ENCODE assay signal across 9 mouse cellular contexts in the genomic region with DNA sequence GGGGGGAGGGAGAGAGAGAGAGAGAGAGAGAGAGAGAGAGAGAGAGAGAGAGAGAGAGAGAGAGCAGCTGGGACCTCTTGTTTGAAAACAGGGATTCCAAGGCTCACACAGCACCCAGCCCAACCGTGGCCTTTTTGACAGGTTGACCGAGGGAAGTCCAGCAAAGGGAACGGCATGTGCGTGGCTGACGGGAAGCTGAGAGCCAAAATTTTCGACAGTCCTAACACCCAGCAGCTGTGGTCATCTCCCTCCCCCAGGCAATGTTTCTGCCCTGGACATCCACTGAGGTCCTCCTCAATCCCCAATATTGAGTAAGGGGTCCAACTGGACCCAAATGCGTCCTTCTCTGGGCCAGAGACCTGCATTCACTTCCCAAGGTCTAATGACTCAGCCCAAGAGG.
A peak's percentile ranks its signal among the peaks of the same experiment; 100 is the strongest.
DNase-seq lines count a peak whose midpoint lies in the region; ATAC-seq and TF ChIP-seq lines count a peak whose summit lies in the region.
"Had no signal": no experiment of that assay in that cellular context is flagged by ENCODE, and none has a peak within 500 bp of the region (broad histone marks: within the 10 kb centered on the region; RNA-seq: fewer than 3 reads in every experiment).

No protein-coding gene starts in this region.

- H3K36me3 ChIP-seq in intestine, embryonic 14.5 days (ENCODE audit: control insufficient read depth, insufficient read depth, low read length): no peaks in the 10 kb centered on the region
- no peaks in the 10 kb centered on the region for H3K36me3 ChIP-seq in intestine, postnatal 0 days (ENCODE audit: control insufficient read depth, insufficient read depth)
- no peaks in the 10 kb centered on the region for H3K36me3 ChIP-seq in limb, embryonic 15.5 days
- H3K36me3 ChIP-seq in stomach, embryonic 14.5 days (ENCODE audit: control insufficient read depth, insufficient read depth, low read length): no peaks in the 10 kb centered on the region

- DNase-seq in intestine, embryonic 14.5 days (ENCODE audit: low spot score): no peak
- DNase-seq in heart, postnatal 4 days: peak; percentile 48
- DNase-seq in frontal cortex, postnatal 14 days (ENCODE audit: low spot score in 2 of 2): no peak
- DNase-seq in right cerebral cortex, postnatal 36 days (ENCODE audit: low spot score in 2 of 2): no peak
- no peak for DNase-seq in right cerebral cortex, postnatal 10 days (ENCODE audit: low spot score in 2 of 2)

- TF ChIP-seq CTCF in intestine, postnatal 0 days (IDR thresholded peaks at IDR 0.05; ENCODE audit: low read depth): no peak

- no peak overlapping the region for H3K4me2 ChIP-seq in intestine, embryonic 14.5 days (ENCODE audit: low read length)
- no peak overlapping the region for H3K4me2 ChIP-seq in intestine, postnatal 0 days (replicated peaks; ENCODE audit: low read depth)
- H3K4me2 ChIP-seq in limb, embryonic 15.5 days: no peak overlapping the region
- H3K4me2 ChIP-seq in stomach, embryonic 14.5 days (replicated peaks; ENCODE audit: low read depth, low read length): no peak overlapping the region

- peaks cover 22% of the 10 kb centered on the region for H3K4me1 ChIP-seq in intestine, embryonic 14.5 days (replicated peaks; ENCODE audit: control insufficient read depth, insufficient read depth, low read length)
- H3K4me1 ChIP-seq in intestine, postnatal 0 days (replicated peaks; ENCODE audit: control insufficient read depth, insufficient read depth, low read length): no peaks in the 10 kb centered on the region
- peaks cover 30% of the 10 kb centered on the region for H3K4me1 ChIP-seq in limb, embryonic 15.5 days
- peaks cover 17% of the 10 kb centered on the region for H3K4me1 ChIP-seq in stomach, embryonic 14.5 days (ENCODE audit: control insufficient read depth, insufficient read depth, low read length)

- H3K9me3 ChIP-seq in intestine, embryonic 14.5 days (ENCODE audit: control insufficient read depth, low read length): no peaks in the 10 kb centered on the region
- H3K9me3 ChIP-seq in intestine, postnatal 0 days (ENCODE audit: control insufficient read depth): no peaks in the 10 kb centered on the region
- no peaks in the 10 kb centered on the region for H3K9me3 ChIP-seq in limb, embryonic 15.5 days
- no peaks in the 10 kb centered on the region for H3K9me3 ChIP-seq in stomach, embryonic 14.5 days (ENCODE audit: control insufficient read depth, low read depth, low read length)

- ATAC-seq in intestine, embryonic 14.5 days (replicated peaks; ENCODE audit: low FRiP score, low TSS enrichment, low read depth): no peak
- no peak for ATAC-seq in intestine, postnatal 0 days
- 0 out of 2 replicates have a peak, but pooled peaks have one; percentile 6 for ATAC-seq in limb, embryonic 15.5 days (ENCODE audit: insufficient number of reproducible peaks, low FRiP score, low TSS enrichment, low read depth)
- no peak; the same call in 1 of the 2 replicates for ATAC-seq in stomach, embryonic 14.5 days (ENCODE audit: insufficient number of reproducible peaks, insufficient read depth, low FRiP score, low read depth)
- ATAC-seq: CD4-positive, CD25-positive, alpha-beta regulatory T cell, adult 4 months had no signal

- 30% methylated on average over 7 of the region's 7 CpGs for WGBS in intestine, embryonic 14.5 days
- 55% methylated on average over 7 of the region's 7 CpGs for WGBS in intestine, postnatal 0 days
- 37% methylated on average over 7 of the region's 7 CpGs for WGBS in limb, embryonic 15.5 days
- 25% methylated on average over 7 of the region's 7 CpGs for WGBS in stomach, embryonic 14.5 days

- H3K27me3 ChIP-seq in intestine, embryonic 14.5 days (replicated peaks; ENCODE audit: control insufficient read depth, insufficient read depth, low read length): no peaks in the 10 kb centered on the region
- H3K27me3 ChIP-seq in intestine, postnatal 0 days (replicated peaks; ENCODE audit: control insufficient read depth, insufficient read depth, low read length): no peaks in the 10 kb centered on the region
- H3K27me3 ChIP-seq in limb, embryonic 15.5 days: no peaks in the 10 kb centered on the region
- no peaks in the 10 kb centered on the region for H3K27me3 ChIP-seq in stomach, embryonic 14.5 days (ENCODE audit: control insufficient read depth, insufficient read depth, low read length)

- peak overlapping the region; percentile 67 for H3K27ac ChIP-seq in intestine, embryonic 14.5 days (ENCODE audit: low read depth)
- no peak overlapping the region for H3K27ac ChIP-seq in intestine, postnatal 0 days (ENCODE audit: low read depth, low read length)
- peak overlapping the region; percentile 76 for H3K27ac ChIP-seq in limb, embryonic 15.5 days
- peak overlapping the region; percentile 74 for H3K27ac ChIP-seq in stomach, embryonic 14.5 days (ENCODE audit: low read length)

- no peak overlapping the region for H3K9ac ChIP-seq in intestine, embryonic 14.5 days (ENCODE audit: low read length)
- H3K9ac ChIP-seq in intestine, postnatal 0 days (ENCODE audit: low read depth, low read length): no peak overlapping the region
- H3K9ac ChIP-seq in limb, embryonic 15.5 days: no peak overlapping the region
- H3K9ac ChIP-seq in stomach, embryonic 14.5 days (replicated peaks; ENCODE audit: low read depth, low read length): no peak overlapping the region

- no peak overlapping the region for H3K4me3 ChIP-seq in intestine, embryonic 14.5 days (ENCODE audit: low read depth, low read length)
- H3K4me3 ChIP-seq in intestine, postnatal 0 days (ENCODE audit: low read depth, low read length): no peak overlapping the region
- no peak overlapping the region; the same call in 1 of the 2 replicates for H3K4me3 ChIP-seq in limb, embryonic 15.5 days
- no peak overlapping the region for H3K4me3 ChIP-seq in stomach, embryonic 14.5 days (ENCODE audit: low read depth, low read length)
